Mouse (Mus musculus): Measurements from ENCODE around the gene Eral1. TPM values are rescaled to one million over a fixed set of nuclear protein-coding genes. Genes with fewer than 3 reads are reported as not detected.

The Eral1 gene
- polyA plus RNA-seq, 1 experiment = 34.0 TPM

DNA sequence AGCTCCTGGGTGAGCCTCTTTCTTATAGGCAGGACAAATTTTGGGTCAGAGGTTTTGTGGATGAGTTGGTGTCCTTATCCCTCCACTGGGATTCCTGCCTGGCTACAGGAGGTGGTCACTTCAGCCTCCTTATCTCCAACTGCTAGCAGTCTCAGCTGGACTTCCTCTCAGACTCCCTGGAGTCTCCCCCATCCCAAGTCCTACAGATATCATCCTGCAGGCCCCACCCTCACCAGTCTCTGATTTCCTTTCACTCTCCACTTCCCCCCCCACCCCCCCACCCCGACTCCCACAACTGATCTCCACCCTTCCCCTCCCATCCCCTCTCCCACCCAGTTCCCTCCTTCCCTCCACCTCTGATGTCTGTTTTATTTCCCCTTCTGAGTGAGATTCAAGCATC lies 3.4 kb upstream of the Eral1 start:
- H3K27ac ChIP-seq (ENCODE audit: insufficient read depth, low read length) = no peak overlapping the region
- WGBS = 33% methylated on average over 1 of the region's 1 CpGs
- H3K4me3 ChIP-seq (replicated peaks; ENCODE audit: insufficient read depth, low read depth, low read length) = no peak overlapping the region
- no peaks in the 10 kb centered on the region for H3K27me3 ChIP-seq (ENCODE audit: control insufficient read depth, insufficient read depth, low read length)
- no peaks in the 10 kb centered on the region for H3K4me1 ChIP-seq (ENCODE audit: control insufficient read depth, insufficient read depth, low read length)
- no peak for DNase-seq
- no peak for TF ChIP-seq CTCF (IDR thresholded peaks at IDR 0.05; ENCODE audit: borderline replicate concordance, insufficient read depth, low read depth, low read length)
- no peak for TF ChIP-seq POLR2A (IDR thresholded peaks at IDR 0.05; ENCODE audit: borderline replicate concordance, insufficient read depth, low read length)

DNA sequence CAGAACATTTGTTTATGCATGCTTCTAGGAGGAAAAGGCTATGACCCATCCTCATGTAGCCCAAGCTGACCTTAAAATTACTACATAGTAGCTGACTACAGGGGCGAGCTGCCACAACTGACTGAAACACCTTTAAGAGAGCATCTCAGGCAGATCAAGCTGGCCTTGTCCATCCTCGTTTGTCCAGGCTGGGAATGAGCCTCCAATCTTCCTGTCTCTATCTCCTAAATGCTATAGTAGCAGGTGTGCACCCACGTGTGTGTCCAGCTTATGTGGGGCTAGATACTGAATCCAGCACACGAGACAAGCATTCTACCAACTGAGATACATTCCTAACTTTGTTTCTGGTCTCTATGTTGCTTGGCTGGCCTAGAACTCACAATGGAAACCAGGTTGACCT lies 5.5 kb downstream of the Eral1 start:
- no peaks in the 10 kb centered on the region for H3K27me3 ChIP-seq (ENCODE audit: control insufficient read depth, insufficient read depth, low read length)
- H3K27ac ChIP-seq (ENCODE audit: insufficient read depth, low read length) = no peak overlapping the region
- H3K4me1 ChIP-seq (ENCODE audit: control insufficient read depth, insufficient read depth, low read length) = no peaks in the 10 kb centered on the region
- DNase-seq = no peak
- no peak for TF ChIP-seq CTCF (IDR thresholded peaks at IDR 0.05; ENCODE audit: borderline replicate concordance, insufficient read depth, low read depth, low read length)
- no peak for TF ChIP-seq POLR2A (IDR thresholded peaks at IDR 0.05; ENCODE audit: borderline replicate concordance, insufficient read depth, low read length)
- no peak overlapping the region for H3K4me3 ChIP-seq (replicated peaks; ENCODE audit: insufficient read depth, low read depth, low read length)
- 85% methylated on average over 4 of the region's 4 CpGs for WGBS

DNA sequence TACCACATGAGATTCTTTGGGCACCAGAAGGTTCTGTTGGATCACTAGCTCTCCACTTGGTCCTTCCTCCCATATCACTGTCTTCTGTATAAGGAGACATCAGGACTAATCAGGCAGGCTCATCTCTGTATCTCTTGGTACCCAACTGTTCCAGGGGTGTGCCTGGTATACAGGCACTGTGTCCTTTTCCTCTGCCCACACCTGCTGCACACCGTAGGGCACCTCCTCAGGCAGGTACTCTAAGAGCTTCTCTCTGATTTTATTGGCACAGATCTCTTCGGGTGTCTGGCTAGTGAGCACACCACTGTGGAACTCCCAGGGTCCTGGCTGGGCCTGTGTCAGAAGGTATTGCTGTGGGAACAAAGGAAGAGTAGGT lies 5.9 kb downstream of the Eral1 start:
- DNase-seq = no peak
- Histone ChIP-seq H3K27me3 (ENCODE audit: control insufficient read depth, insufficient read depth, low read length) (no peaks in the 10 kb centered on the region), H3K4me3 (replicated peaks; ENCODE audit: insufficient read depth, low read depth, low read length) (no peak overlapping the region), H3K27ac (ENCODE audit: insufficient read depth, low read length) (no peak overlapping the region), H3K4me1 (ENCODE audit: control insufficient read depth, insufficient read depth, low read length) (no peaks in the 10 kb centered on the region)
- WGBS = 88% methylated on average over 2 of the region's 2 CpGs
- no peak for TF ChIP-seq POLR2A (IDR thresholded peaks at IDR 0.05; ENCODE audit: borderline replicate concordance, insufficient read depth, low read length)
- no peak for TF ChIP-seq CTCF (IDR thresholded peaks at IDR 0.05; ENCODE audit: borderline replicate concordance, insufficient read depth, low read depth, low read length)

DNA sequence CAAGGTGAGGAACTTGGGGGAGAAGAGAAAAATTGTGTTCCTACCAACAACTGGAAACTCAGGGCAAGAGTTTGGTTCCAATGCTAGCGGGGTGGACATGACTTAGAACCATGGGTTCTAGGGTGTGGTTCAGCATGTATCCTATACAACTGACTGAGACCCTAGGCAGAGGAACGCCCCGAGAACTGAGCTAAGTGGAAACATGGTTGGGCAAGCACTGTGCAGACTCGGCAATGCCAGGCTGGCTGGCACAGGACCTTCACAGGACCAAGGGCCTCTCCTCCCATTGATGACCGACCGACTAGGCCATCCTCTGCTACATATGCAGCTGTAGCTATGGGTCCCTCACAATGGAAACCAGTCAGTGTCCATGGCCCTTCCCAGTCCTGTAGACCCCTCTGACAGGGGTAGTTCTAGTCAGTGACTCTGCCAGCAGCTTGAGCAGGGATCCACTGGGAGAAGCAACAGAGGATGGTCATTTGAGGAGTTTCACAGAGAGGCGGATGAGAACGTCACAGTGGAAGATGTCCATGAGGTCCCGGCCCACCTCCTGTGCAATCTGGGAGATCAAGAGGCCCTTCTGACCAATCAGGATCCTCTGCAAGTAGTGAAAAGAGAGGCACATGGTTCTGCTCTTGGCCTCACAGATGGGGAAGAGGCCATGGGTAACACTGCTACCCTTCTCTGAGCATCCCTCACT lies 6.5 kb downstream of the Eral1 start:
- DNase-seq = no peak
- 92% methylated on average over 9 of the region's 9 CpGs for WGBS
- TF ChIP-seq CTCF (IDR thresholded peaks at IDR 0.05; ENCODE audit: borderline replicate concordance, insufficient read depth, low read depth, low read length) = no peak
- no peak for TF ChIP-seq POLR2A (IDR thresholded peaks at IDR 0.05; ENCODE audit: borderline replicate concordance, insufficient read depth, low read length)

DNA sequence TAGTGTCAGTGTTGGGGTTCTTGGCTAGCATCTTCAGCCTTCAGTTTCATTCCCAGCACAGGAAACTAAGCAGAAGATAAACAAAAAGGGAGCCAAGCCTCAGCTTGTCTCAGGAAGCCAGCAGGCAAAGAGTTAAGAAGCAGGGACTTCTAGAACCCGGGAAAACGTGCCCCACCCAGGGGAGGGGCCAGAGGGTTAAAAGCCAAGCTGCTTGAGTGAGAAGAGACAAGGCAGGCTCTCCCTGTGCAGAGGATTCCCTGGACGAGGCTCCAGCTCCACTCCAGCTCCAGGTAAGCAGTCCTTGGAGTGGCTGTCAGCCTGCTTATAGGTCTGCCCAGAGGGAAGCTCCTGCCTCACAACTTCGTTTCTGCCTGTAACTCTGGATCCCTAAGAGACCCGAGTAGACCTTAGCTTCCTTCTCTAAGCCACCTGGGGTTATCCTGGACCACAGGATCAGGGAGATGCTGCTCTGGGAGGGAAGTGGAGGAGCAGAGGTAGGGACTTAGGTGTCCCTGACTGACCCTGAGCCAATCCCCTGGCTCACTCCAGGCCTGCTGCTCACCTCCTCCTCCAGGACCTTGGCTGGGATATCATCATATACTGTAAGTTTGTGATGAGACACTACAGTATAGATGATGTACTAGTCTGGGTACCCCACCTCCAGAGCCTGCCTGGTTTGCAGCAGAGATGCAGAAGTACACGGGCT lies 7.6 kb downstream of the Eral1 start:
- no peaks in the 10 kb centered on the region for H3K4me1 ChIP-seq (ENCODE audit: control insufficient read depth, insufficient read depth, low read length)
- H3K4me3 ChIP-seq (replicated peaks; ENCODE audit: insufficient read depth, low read depth, low read length) = no peak overlapping the region
- H3K27ac ChIP-seq (ENCODE audit: insufficient read depth, low read length) = no peak overlapping the region
- H3K27me3 ChIP-seq (ENCODE audit: control insufficient read depth, insufficient read depth, low read length) = no peaks in the 10 kb centered on the region
- TF ChIP-seq CTCF (IDR thresholded peaks at IDR 0.05; ENCODE audit: borderline replicate concordance, insufficient read depth, low read depth, low read length) = no peak
- no peak for TF ChIP-seq POLR2A (IDR thresholded peaks at IDR 0.05; ENCODE audit: borderline replicate concordance, insufficient read depth, low read length)
- 26% methylated on average over 6 of the region's 6 CpGs for WGBS
- DNase-seq = no peak

More for the DNA sequence above, 6.5 kb downstream of the Eral1 start:
- no peak overlapping the region for H3K27ac ChIP-seq (ENCODE audit: insufficient read depth, low read length)
- H3K27me3 ChIP-seq (ENCODE audit: control insufficient read depth, insufficient read depth, low read length) = no peaks in the 10 kb centered on the region
- H3K4me3 ChIP-seq (replicated peaks; ENCODE audit: insufficient read depth, low read depth, low read length) = no peak overlapping the region
- no peaks in the 10 kb centered on the region for H3K4me1 ChIP-seq (ENCODE audit: control insufficient read depth, insufficient read depth, low read length)

DNA sequence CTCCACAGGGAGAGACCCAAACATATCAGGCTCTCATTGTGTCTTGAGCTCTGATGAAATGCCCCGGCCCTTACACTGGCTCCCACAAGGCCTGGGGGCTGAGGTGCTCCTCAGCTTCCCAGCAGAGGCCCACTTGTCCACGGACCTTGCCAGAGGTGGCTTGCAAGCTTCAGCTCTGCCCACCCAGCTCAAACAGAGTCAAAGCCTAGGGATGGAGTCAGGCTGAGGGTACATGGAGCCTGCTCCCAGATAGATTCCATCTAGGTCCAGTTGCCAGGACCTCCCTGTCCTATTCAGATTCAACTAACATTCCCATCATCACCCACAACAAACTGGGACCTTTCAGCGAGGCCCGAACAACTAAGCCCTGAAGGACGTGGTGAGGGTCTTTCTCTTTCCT lies 8.2 kb downstream of the Eral1 start:
- no peak overlapping the region for H3K27ac ChIP-seq (ENCODE audit: insufficient read depth, low read length)
- 79% methylated on average over 5 of the region's 5 CpGs for WGBS
- no peak overlapping the region for H3K4me3 ChIP-seq (replicated peaks; ENCODE audit: insufficient read depth, low read depth, low read length)
- DNase-seq = no peak
- no peaks in the 10 kb centered on the region for H3K4me1 ChIP-seq (ENCODE audit: control insufficient read depth, insufficient read depth, low read length)
- H3K27me3 ChIP-seq (ENCODE audit: control insufficient read depth, insufficient read depth, low read length) = no peaks in the 10 kb centered on the region
- TF ChIP-seq CTCF (IDR thresholded peaks at IDR 0.05; ENCODE audit: borderline replicate concordance, insufficient read depth, low read depth, low read length) (no peak), POLR2A (IDR thresholded peaks at IDR 0.05; ENCODE audit: borderline replicate concordance, insufficient read depth, low read length) (no peak)

DNA sequence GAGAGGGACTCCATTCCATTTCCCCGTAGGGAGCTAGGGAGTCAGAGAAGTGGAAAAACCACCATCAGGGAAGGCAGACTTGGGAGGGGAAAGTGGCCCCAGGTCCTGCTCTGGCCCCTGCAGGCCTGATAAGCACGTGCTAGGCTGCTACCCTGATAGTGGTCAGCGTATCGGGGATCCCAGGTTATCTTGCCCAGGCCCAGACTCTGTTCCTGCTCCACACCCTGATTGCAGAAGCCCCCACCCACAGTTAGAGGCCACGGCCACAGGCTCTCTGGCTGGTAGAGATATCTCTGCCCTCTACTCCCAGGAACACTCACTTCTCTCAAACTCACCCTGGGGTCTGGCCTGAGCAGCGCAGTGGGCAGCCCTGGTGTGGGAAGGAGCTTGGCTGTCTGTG lies 10.5 kb downstream of the Eral1 start:
- DNase-seq = no peak
- Histone ChIP-seq H3K27ac (ENCODE audit: insufficient read depth, low read length) (no peak overlapping the region), H3K27me3 (ENCODE audit: control insufficient read depth, insufficient read depth, low read length) (no peaks in the 10 kb centered on the region), H3K4me3 (replicated peaks; ENCODE audit: insufficient read depth, low read depth, low read length) (no peak overlapping the region), H3K4me1 (ENCODE audit: control insufficient read depth, insufficient read depth, low read length) (no peaks in the 10 kb centered on the region)
- WGBS = 88% methylated on average over 6 of the region's 6 CpGs
- TF ChIP-seq POLR2A (IDR thresholded peaks at IDR 0.05; ENCODE audit: borderline replicate concordance, insufficient read depth, low read length) (no peak), CTCF (IDR thresholded peaks at IDR 0.05; ENCODE audit: borderline replicate concordance, insufficient read depth, low read depth, low read length) (no peak)

DNA sequence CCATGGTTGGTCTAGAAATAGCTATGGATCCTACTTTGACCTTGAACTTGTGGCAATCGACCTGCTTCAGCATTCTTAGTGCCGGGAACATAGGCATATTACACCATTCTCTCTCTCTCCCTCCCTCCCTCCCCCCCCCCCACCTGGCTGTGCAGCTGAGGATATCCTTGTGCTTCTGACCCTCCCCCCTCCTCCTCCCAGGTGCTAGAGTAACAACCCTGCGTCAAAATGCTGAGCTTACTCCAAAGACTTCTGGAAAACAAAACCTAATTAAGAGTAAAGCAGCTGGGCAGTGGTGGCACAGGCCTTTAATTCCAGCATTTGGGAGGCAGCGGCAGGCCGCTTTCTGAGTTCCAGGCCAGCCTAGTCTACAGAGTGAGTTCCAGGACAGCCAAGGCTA lies 11.1 kb downstream of the Eral1 start:
- H3K27me3 ChIP-seq (ENCODE audit: control insufficient read depth, insufficient read depth, low read length) = no peaks in the 10 kb centered on the region
- no peak overlapping the region for H3K27ac ChIP-seq (ENCODE audit: insufficient read depth, low read length)
- WGBS = 82% methylated on average over 5 of the region's 5 CpGs
- DNase-seq = no peak
- no peak overlapping the region for H3K4me3 ChIP-seq (replicated peaks; ENCODE audit: insufficient read depth, low read depth, low read length)
- TF ChIP-seq POLR2A (IDR thresholded peaks at IDR 0.05; ENCODE audit: borderline replicate concordance, insufficient read depth, low read length) = no peak
- no peak for TF ChIP-seq CTCF (IDR thresholded peaks at IDR 0.05; ENCODE audit: borderline replicate concordance, insufficient read depth, low read depth, low read length)
- no peaks in the 10 kb centered on the region for H3K4me1 ChIP-seq (ENCODE audit: control insufficient read depth, insufficient read depth, low read length)

Data from cerebellum, adult 2 months (tissue).